Mouse (Mus musculus): ENCODE results near the gene Paqr7.

- TF ChIP-seq NELFE (IDR thresholded peaks at IDR 0.05; ENCODE audit: low read depth, low read length), result no peak
- TF ChIP-seq CTCF (conservative IDR thresholded peaks at IDR 0.05 in 1 of 2, IDR thresholded peaks at IDR 0.05 in 1 of 2; ENCODE audit: low read depth in 2 of 2, low read length in 2 of 2), result no peak
Observed at GRCm38 (mm10) chr4:134461252-134461651, 35.2 kb upstream of the Paqr7 start.
